Mouse (Mus musculus) megakaryocyte, embryonic 14.5 days (primary cell): ENCODE results near the gene Hsp90ab1. TPM values are rescaled to one million over a fixed set of nuclear protein-coding genes. Genes with fewer than 3 reads are reported as not detected.

Source experiments
- H3K27me3 ChIP-seq: replicated peaks from 2 replicates; pipeline ENCODE3; 2012; ENCODE audit warnings: inconsistent platforms
- H3K36me3 ChIP-seq: replicated peaks from 2 replicates; pipeline ENCODE3; 2012; ENCODE audit warnings: low read length, inconsistent platforms, mixed read lengths
- H3K4me1 ChIP-seq: 2 replicates; pipeline ENCODE4 v1.6.1; 2012; ENCODE audit warnings: inconsistent platforms
- H3K4me3 ChIP-seq: replicated peaks from 2 replicates; pipeline ENCODE3; 2012; ENCODE audit warnings: moderate library complexity, mild to moderate bottlenecking, inconsistent platforms
- H3K9me3 ChIP-seq: 2 replicates; pipeline ENCODE4 v1.6.1; 2012; ENCODE audit warnings: inconsistent platforms
- FLI1 ChIP-seq: IDR thresholded peaks from 2 replicates; pipeline ENCODE4 v1.6.1; 2012; ENCODE audit warnings: low read length, inconsistent platforms, mixed read lengths
- GATA1 ChIP-seq: IDR thresholded peaks from 3 replicates; pipeline ENCODE4 v1.6.1; 2012; ENCODE audit warnings: mixed read lengths, low read length, inconsistent platforms, borderline replicate concordance
- polyA plus RNA-seq: library from polyadenylated mRNA; stranded (reverse); fragments of >175 nt; gene quantifications from 2 replicates; pipeline ENCODE4 v1.2.3, GENCODE M21; 2012; ENCODE audit warnings: low replicate concordance; ENCODE audit not compliant: insufficient read depth

Hsp90ab1 gene
- polyA plus RNA-seq, 1 experiment = 435 TPM

- Histone ChIP-seq H3K36me3 (peaks cover 48% of the 10 kb centered on the region), H3K4me1 (peaks cover 62% of the 10 kb centered on the region), H3K27me3 (peaks cover 25% of the 10 kb centered on the region), H3K4me3 (no peak overlapping the region), H3K9me3 (no peaks in the 10 kb centered on the region)
- TF ChIP-seq GATA1 = no peak
Observed at GRCm38 (mm10) chr17:45559732-45560525, 13.1 kb downstream of the Hsp90ab1 start.

- H3K4me1 ChIP-seq = peaks cover 68% of the 10 kb centered on the region
- no peak for TF ChIP-seq FLI1
- no peak for TF ChIP-seq GATA1
- peaks cover 25% of the 10 kb centered on the region for H3K27me3 ChIP-seq
- peak overlapping the region; percentile 96 for H3K4me3 ChIP-seq
- H3K36me3 ChIP-seq = peaks cover 46% of the 10 kb centered on the region
- H3K9me3 ChIP-seq = no peaks in the 10 kb centered on the region
Observed at GRCm38 (mm10) chr17:45557998-45558862, 14.8 kb downstream of the Hsp90ab1 start.

- Histone ChIP-seq H3K27me3 (peaks cover 27% of the 10 kb centered on the region), H3K4me1 (peaks cover 71% of the 10 kb centered on the region), H3K9me3 (no peaks in the 10 kb centered on the region), H3K4me3 (peak overlapping the region; percentile 96), H3K36me3 (peaks cover 40% of the 10 kb centered on the region)
- TF ChIP-seq GATA1 (no peak), FLI1 (no peak)
Observed at GRCm38 (mm10) chr17:45557246-45557824, 15.7 kb downstream of the Hsp90ab1 start.

DNA sequence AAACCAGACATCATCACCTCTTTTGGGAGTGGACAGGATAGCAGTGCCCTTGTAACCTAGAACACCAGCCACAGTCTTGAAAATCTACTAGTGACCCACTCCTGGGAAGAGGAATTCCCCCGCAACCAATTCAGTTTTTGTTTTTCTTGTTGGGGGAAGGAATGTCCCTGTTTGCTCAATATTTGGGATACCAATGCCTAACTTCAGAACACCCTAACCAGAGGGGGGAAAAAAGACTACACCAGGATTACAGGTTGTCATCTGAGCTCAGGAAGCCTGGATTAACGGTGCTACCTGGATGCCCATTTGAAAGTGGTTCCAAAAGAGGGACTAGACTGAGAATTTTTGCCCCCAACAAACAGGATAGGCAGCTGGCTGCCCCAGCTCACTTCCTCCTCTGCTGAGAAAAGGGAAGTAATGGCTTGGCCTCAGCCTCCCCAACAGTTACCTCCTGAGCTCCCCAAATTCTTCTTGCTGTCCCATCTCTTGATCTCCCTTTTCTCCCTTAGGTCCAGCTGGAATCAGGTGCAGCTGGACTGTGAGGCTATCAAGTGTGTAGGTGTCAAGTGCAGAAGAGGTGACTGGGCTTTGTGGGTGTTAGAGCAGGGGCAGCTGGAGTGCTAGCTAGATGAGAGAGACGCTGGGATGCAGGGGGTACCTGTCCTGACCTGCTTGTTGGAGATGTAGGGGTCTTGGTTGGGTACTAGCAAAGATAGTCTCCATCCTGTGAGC lies 16.4 kb downstream of the Hsp90ab1 start:
- H3K9me3 ChIP-seq = no peaks in the 10 kb centered on the region
- peak overlapping the region; percentile 96 for H3K4me3 ChIP-seq
- H3K27me3 ChIP-seq = peaks cover 27% of the 10 kb centered on the region
- peaks cover 33% of the 10 kb centered on the region for H3K36me3 ChIP-seq
- H3K4me1 ChIP-seq = peaks cover 78% of the 10 kb centered on the region
- no peak for TF ChIP-seq GATA1
- TF ChIP-seq FLI1 = no peak

GRCm38 (mm10) chr17:45556107-45556489 lies 17.0 kb downstream of the Hsp90ab1 start:
- Histone ChIP-seq H3K4me1 (peaks cover 83% of the 10 kb centered on the region), H3K36me3 (peaks cover 30% of the 10 kb centered on the region), H3K27me3 (peaks cover 30% of the 10 kb centered on the region)

GRCm38 (mm10) chr17:45555452-45556106 lies 17.5 kb downstream of the Hsp90ab1 start, which contains the start of gene Nfkbie:
Gene Nfkbie (plus strand): TSS chr17:45555703.
- no peak for TF ChIP-seq FLI1
- TF ChIP-seq GATA1 = no peak
- Histone ChIP-seq H3K27me3 (peaks cover 35% of the 10 kb centered on the region), H3K4me1 (peaks cover 89% of the 10 kb centered on the region), H3K9me3 (no peaks in the 10 kb centered on the region), H3K36me3 (peaks cover 26% of the 10 kb centered on the region), H3K4me3 (peak within 1 kb of the TSS; percentile 96)

More at GRCm38 (mm10) chr17:45556107-45556489, 17.0 kb downstream of the Hsp90ab1 start:
- Histone ChIP-seq H3K4me3 (peak overlapping the region; percentile 96), H3K9me3 (no peaks in the 10 kb centered on the region)
- no peak for TF ChIP-seq GATA1
- TF ChIP-seq FLI1 = no peak

DNA sequence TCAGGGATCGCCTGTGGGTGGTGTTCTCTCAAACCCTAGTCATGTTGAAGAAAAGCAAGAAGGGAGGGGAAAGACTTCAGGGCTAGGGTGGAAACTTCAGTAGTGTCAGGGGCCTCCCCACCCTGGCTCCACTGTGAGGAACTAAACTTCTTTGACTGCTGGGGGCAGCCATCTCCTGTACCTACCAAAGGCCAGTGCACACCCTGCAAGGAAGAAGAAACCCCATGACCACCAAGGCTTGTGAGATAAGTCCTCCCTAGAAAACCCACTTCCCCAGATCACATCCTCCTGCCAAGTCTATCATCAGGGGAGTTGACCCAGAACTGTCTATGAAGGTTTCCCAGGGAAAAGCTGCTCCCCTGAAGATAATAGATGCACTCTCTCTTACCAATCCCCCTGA lies 18.7 kb downstream of the Hsp90ab1 start:
- Histone ChIP-seq H3K36me3 (peaks cover 16% of the 10 kb centered on the region), H3K4me3 (peak overlapping the region; percentile 46), H3K9me3 (no peaks in the 10 kb centered on the region), H3K4me1 (peaks cover 96% of the 10 kb centered on the region), H3K27me3 (peaks cover 38% of the 10 kb centered on the region)
- TF ChIP-seq GATA1 (no peak), FLI1 (no peak)

GRCm38 (mm10) chr17:45553065-45553464 lies 20.0 kb downstream of the Hsp90ab1 start:
- Histone ChIP-seq H3K9me3 (no peaks in the 10 kb centered on the region), H3K27me3 (peaks cover 43% of the 10 kb centered on the region), H3K4me1 (peaks cover 97% of the 10 kb centered on the region), H3K36me3 (peaks cover 3% of the 10 kb centered on the region), H3K4me3 (peak overlapping the region; percentile 1)
- TF ChIP-seq FLI1 (no peak), GATA1 (no peak)

DNA sequence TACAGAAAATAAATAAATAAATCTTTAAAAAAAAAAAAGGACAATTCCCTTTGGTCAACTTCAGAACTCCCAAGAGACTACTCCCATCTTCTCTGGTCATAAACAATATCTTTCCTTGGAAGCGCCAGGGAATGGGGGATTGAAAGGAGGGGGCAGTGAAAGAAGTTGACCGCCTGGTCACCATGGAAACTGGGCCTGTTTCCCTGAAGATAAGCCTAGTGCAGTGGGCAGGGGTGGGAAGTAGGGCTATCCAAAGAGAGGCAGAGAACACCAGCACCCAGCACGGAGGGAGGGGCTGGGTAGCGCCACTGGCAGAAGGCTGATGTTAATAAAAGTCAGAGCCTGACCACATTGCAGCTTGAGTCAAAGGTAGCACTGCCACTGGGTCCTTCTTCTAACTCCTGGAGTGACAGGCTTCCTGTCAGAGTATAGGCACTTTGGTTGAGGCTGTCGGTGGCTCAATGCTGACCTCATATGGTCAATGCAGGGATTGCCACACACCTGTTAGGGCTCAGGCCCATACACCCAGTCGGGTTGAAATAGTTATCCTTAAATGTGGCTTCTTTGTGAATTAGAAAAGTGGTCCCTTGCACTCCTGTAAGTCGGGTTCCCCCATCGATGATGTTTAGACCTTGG lies 21.1 kb downstream of the Hsp90ab1 start:
- TF ChIP-seq FLI1 = no peak
- Histone ChIP-seq H3K4me3 (peak overlapping the region; percentile 80), H3K27me3 (peaks cover 44% of the 10 kb centered on the region), H3K4me1 (peaks cover 89% of the 10 kb centered on the region), H3K9me3 (no peaks in the 10 kb centered on the region), H3K36me3 (no peaks in the 10 kb centered on the region)
